Mouse (Mus musculus) myocyte (in vitro differentiated cells): ENCODE results near the gene Nktr.

Experiments used
- MAX ChIP-seq: IDR thresholded peaks from one replicate; pipeline ENCODE4 v1.6.1; 2011; ENCODE audit warnings: low read depth, mild to moderate bottlenecking, control low read depth
- MYOG ChIP-seq, 3 experiments: IDR thresholded peaks; one replicate each; pipeline ENCODE4 v1.6.1; 2011; ENCODE audit warnings: control low read depth in 2 of 3, low read depth in 2 of 3, mild to moderate bottlenecking in 2 of 3; ENCODE audit not compliant: insufficient read length in 2 of 3, control insufficient read depth in 1 of 3, insufficient read depth in 1 of 3
- POLR2A ChIP-seq: IDR thresholded peaks from one replicate; pipeline ENCODE4 v1.6.1; 2011; ENCODE audit warnings: low read depth, mild to moderate bottlenecking, control low read depth, moderate library complexity; ENCODE audit not compliant: insufficient read length
- POLR2AphosphoS2 ChIP-seq: IDR thresholded peaks from one replicate; pipeline ENCODE4 v1.6.1; 2011; ENCODE audit warnings: low read depth, control low read depth; ENCODE audit not compliant: insufficient read length
- REST ChIP-seq: IDR thresholded peaks from one replicate; pipeline ENCODE4 v1.6.1; 2011; ENCODE audit warnings: mild to moderate bottlenecking, control low read depth, moderate library complexity; ENCODE audit not compliant: insufficient read depth, insufficient read length
- SRF ChIP-seq: IDR thresholded peaks from one replicate; pipeline ENCODE4 v1.6.1; 2011; ENCODE audit warnings: low read depth; ENCODE audit not compliant: control insufficient read depth, insufficient read length
- TCF12 ChIP-seq: IDR thresholded peaks from one replicate; pipeline ENCODE4 v1.6.1; 2011; ENCODE audit warnings: mild to moderate bottlenecking, control low read depth; ENCODE audit not compliant: poor library complexity, insufficient read depth, severe bottlenecking
- TCF3 ChIP-seq: IDR thresholded peaks from one replicate; pipeline ENCODE4 v1.6.1; 2011; ENCODE audit warnings: low read depth, control low read depth; ENCODE audit not compliant: insufficient read length
- USF1 ChIP-seq: IDR thresholded peaks from one replicate; pipeline ENCODE4 v1.6.1; 2011; ENCODE audit warnings: low read depth, mild to moderate bottlenecking, control low read depth, moderate library complexity

- TF ChIP-seq POLR2A (no peak), POLR2AphosphoS2 (no peak), MYOG (IDR thresholded peaks at IDR 0.05; ENCODE audit: control insufficient read depth in 1 of 3, insufficient read depth in 1 of 3, insufficient read length in 2 of 3, low read depth in 2 of 3) (peak in 2 of 3 experiments; percentile 8 to 60), USF1 (no peak), MAX (no peak), SRF (no peak), TCF3 (no peak), REST (no peak), TCF12 (peak; percentile 65)
Observed at GRCm38 (mm10) chr9:121672311-121672710, 46.7 kb upstream of the Nktr start.
